Mouse (Mus musculus) brain, embryonic 14.5 days (tissue): ENCODE results near the gene Cybb. TPM values are rescaled to one million over a fixed set of nuclear protein-coding genes. Genes with fewer than 3 reads are reported as not detected.
A peak's percentile ranks its signal among the peaks of the same experiment; 100 is the strongest.
"Not testable (repeated sequence)": the region's sequence is repeated elsewhere in the genome, so short reads cannot be mapped to it uniquely, and the experiment has no call there.

Experiments used
- DNase-seq: peaks from one replicate; pipeline ENCODE4 v3.0.0-alpha.2; 2011; ENCODE audit warnings: low read depth
- CTCF ChIP-seq: fragments of 200-500 bp; IDR thresholded peaks from 2 replicates; pipeline ENCODE4 v1.5.1; 2012; ENCODE audit warnings: inconsistent platforms, mild to moderate bottlenecking, moderate library complexity, borderline replicate concordance; ENCODE audit not compliant: insufficient read depth, insufficient read length; ENCODE audit errors: extremely low read depth
- POLR2A ChIP-seq: fragments of 200-500 bp; IDR thresholded peaks from 2 replicates; pipeline ENCODE4 v1.6.1; 2012; ENCODE audit warnings: mild to moderate bottlenecking, inconsistent platforms, borderline replicate concordance; ENCODE audit not compliant: poor library complexity, insufficient read depth, insufficient read length, severe bottlenecking; ENCODE audit errors: extremely low read depth
- polyA plus RNA-seq: library from polyadenylated mRNA; depleted of rRNA; stranded (reverse); fragments of >200 nt; gene quantifications from 2 replicates; pipeline ENCODE4 v1.2.3, GENCODE M21; 2012; rRNA removed

The Cybb gene
- 0.16 and 0.40 TPM in 2 replicates for polyA plus RNA-seq

DNA sequence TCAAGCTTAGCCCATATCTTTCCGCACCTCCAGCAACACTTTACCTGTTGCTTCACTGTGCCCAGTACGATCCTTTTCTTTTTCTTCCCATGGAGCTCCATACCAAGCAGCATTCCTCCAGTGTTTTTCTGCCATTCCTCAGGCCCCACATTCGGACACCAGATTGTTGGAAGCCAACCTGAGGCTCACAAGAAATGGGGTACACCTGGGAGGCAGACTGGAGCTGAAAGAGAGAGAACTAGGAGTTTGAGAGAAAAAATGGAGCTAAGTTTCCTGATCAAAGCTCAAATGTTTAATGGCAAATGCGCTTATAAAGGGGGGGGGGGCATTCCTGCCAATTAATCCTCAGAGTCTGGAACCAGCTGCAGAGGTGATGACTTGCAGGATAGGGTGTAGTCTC, at the start of gene Cybb:
Cybb (minus strand) TSS at position 101 of the 400 bp plus-strand sequence.
- no peak for DNase-seq
- no peak for TF ChIP-seq CTCF
- TF ChIP-seq POLR2A: no peak

DNA sequence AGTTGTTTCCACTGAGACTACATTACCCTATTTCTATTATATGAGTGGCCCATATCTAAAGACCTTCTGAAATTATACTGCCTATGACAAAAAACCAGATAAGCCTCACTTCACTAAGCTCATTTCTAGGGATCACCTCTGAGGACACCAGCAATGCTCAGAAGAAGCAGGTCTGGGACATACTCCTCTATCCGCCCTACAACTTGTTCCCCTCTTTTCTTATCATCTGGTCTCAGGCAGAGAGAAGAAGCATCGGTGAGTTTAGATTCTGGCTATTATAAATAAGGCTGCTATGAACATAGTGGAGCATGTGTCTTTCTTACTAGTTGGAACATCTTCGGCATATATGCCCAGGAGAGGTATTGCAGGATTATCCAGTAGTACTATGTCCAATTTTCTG, 49.3 kb upstream of the Cybb start:
- no peak for DNase-seq
- TF ChIP-seq CTCF (no peak), POLR2A (no peak)

DNA sequence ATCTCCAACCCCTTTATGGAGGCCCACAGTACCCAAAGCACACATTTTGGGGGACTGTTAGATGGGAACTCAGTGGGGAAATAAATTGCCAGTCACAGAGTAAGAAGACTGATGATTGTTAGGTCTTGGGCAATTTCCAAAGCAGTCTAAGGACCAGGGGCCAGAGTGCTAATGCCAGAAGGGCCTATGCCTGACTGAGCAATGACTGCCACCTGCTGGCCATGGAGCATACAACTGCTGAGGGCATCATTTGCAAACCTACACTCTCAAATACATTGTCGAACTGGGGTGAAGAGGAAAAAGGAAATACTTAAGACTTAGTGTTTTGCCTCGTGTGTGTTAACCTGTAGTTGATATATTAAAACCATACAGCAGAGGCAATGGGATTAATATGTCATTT, 32.4 kb upstream of the Cybb start:
- DNase-seq: peak; percentile 58
- TF ChIP-seq CTCF: peak; percentile 49; the same call in 1 of the 2 replicates

DNA sequence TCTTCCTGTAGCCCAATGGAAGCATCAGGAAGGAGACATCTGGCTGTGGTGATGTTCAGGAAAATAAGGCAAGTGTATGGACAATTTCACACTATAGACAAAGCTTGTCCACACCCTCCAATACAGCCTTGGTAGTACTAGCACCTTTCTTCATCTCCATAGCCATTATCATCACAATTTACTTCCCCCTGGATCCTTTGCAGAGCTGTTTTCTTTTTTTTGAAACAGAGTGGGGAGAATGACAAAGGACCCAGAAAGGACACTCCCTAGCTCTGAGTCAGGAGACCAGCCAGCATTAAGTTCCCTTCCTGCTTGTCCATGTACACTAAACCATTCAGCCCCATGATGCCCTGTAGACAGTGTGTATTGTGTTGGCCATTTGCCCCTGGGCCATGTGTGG, 30.0 kb upstream of the Cybb start:
- not testable (repeated sequence) for DNase-seq

DNA sequence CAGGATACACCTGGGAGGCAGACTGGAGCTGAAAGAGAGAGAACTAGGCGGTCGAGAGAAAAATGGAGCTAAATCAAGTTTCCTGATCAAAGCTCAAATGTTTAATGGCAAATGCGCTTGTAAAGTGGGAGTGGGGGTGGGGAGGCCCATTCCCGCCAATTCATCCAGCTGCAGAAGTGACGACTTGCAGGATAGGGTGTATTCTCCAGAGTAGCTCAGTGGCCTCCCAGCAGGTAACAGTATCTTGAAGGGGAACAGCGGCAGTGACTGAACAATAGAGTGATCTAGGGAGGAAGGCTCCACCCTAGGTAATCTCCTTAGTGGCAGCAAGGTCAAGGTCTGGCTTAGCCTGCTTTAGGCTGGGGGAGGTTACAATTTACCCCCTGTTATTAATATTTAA, 12.5 kb downstream of the Cybb start:
- DNase-seq: not testable (repeated sequence)

DNA sequence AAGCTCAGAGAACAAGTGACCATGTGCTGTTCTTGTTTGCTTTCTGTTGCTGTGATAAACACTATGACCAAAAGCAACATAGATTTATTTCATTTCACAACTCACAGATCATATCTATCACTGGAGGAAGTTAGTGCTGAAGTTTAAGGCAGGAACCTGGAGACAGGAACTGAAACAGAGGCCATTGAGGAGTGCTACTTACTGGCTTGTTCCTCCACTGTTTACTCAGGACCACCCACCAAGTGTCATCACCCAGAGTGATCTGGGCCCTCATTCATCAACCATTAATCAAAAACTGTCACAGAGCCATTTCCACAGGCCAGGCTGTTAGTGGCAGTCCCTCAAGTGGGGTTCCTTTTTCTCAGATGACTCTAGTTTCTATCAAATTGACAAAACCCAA, 13.1 kb downstream of the Cybb start:
- TF ChIP-seq POLR2A: no peak
- no peak for DNase-seq

DNA sequence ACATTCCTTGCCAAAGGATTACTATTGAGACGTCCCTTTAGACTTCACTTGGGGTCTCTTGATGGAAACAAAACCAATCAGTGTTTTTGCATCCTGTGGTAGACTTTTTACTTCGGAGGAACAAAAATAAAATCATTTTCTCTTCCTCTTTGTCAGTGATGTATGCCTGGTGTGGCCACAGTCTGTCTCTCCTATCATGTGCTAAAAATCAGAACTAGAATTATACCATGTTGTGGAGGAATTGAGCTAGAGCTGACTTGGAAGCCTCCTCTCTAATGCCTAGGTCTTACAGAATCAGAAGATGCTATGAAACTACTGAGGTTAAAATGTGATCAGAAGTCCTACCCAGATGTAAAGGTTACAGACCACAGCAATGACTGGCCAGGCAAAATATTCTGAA, 13.8 kb downstream of the Cybb start:
- no peak for DNase-seq
- TF ChIP-seq CTCF (no peak), POLR2A (no peak)

DNA sequence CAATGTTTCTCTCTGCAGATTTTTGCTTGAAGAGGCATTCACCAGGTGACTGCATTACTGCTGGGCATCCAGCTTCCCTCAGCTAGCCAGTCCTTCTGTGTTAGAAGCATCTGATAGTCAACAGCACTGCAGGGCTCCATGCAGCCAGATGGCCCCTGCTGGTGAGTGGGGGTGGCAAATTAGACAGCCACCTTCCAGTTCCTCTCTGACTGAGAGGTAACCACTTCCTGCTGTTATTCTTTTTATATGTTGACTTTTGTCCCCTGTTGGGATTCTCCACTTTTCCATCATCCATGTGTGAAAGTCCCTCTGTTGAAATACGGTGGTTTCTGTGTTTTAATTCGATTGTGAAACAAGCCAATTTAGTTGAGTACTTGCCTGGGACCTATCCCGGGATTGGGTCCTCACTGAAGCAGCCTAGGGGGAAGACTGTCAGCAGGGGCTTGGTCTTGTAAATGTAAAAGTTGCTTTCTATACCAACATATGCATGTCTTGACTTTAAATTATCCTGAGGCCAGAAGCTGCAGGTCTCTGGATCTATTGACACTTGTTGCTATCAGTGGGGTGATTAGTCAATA, 16.7 kb downstream of the Cybb start:
- DNase-seq: no peak
- TF ChIP-seq CTCF: no peak
- no peak for TF ChIP-seq POLR2A

DNA sequence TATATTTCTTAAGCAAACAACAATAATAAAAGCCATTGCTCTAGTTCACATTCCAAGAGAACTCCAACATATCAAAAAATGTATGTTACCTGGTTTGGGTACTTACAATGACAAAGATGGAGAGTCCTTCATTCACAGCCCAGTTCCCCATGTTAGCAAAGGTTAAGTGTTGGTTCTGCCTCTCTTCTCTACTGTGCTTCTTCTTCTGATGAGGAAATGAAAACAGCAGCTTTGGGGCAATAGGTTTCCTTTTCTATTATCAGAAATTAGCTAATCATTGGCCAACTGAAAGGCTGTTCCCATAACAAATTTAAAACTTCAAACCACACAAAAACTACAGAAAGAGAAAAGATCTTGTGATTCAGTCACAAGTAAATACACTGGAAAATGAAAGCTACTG, 18.5 kb downstream of the Cybb start:
- TF ChIP-seq CTCF (no peak), POLR2A (no peak)
- no peak for DNase-seq

DNA sequence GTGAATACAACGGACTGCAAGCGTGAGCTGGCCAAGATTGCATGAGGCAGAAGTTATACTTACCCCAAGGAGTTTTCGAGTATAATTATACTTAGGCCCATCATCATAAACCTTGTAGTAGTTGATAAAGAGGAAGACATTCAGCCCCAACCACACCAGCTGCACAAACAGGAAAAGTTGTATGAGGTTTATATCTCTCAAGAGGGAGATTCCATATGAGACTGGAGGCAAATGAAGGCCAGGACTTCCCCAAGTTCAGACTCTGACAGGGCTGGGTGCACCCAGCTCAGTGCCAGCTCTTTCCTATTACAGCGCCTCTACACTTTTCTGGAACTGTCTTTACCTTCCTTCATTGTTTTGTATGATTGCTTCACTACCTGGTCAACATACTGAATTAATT, 20.6 kb downstream of the Cybb start:
- DNase-seq: no peak

DNA sequence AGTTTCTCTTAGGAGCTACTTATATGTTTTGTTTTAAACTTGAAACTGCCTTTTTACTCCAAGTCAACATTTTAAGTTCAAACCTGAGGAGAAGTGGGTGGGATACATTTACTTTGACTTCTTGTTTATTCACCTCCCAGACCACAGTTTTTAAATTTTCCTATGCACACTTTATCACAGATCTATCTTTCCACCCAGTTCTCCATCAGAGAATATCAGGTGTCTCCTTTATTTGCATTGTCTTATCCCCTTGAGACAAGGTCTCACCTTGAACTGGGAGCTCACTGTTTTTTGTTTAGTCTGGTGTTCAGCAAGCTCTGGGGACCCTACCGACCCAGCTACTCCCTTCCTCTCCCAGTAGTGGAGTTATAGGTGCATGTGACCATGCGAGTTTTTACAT, 21.7 kb downstream of the Cybb start:
- DNase-seq: no peak
- TF ChIP-seq CTCF: no peak
- no peak for TF ChIP-seq POLR2A

More for the DNA sequence above, 20.6 kb downstream of the Cybb start:
- no peak for TF ChIP-seq CTCF
- TF ChIP-seq POLR2A: no peak

DNA sequence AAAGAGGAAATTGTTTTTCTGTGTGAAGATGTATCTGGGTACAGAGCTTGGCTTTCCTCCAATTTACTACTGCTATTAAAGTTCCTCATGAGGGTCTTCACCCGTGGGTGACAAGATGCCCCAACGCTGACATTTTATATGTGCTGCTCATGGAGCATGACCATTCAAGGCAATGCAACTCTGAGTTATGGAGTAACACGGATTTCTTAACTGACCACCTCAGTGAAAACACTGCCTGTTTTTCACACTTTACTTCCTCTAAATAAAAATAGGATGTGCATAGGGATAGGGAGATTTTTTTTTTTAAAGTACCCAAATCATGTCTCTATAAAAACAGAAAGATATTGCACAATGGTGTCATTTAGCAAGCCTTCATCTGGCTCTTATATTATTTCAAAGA, 24.9 kb downstream of the Cybb start:
- no peak for TF ChIP-seq CTCF
- no peak for TF ChIP-seq POLR2A
- no peak for DNase-seq

DNA sequence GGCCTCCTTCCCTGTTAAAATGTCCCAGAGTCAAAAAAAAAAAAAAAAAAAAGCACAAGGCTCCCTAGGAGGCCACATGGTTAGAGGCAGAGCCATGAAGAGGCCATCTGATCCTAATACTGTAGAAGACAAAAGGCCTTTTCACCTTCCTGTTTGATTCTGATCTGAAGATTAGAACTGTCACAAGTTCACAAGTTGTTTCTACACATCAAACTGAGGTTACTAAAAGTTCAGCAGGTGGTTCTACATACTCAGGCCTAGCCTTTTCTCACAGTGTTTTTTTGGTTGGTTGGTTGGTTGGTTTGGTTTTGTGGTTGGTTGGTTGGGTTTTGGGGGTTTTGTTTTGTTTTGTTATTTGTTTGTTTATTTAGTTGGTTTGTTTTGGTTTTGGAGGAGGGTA, 26.2 kb downstream of the Cybb start:
- TF ChIP-seq POLR2A (no peak), CTCF (no peak)
- no peak for DNase-seq

DNA sequence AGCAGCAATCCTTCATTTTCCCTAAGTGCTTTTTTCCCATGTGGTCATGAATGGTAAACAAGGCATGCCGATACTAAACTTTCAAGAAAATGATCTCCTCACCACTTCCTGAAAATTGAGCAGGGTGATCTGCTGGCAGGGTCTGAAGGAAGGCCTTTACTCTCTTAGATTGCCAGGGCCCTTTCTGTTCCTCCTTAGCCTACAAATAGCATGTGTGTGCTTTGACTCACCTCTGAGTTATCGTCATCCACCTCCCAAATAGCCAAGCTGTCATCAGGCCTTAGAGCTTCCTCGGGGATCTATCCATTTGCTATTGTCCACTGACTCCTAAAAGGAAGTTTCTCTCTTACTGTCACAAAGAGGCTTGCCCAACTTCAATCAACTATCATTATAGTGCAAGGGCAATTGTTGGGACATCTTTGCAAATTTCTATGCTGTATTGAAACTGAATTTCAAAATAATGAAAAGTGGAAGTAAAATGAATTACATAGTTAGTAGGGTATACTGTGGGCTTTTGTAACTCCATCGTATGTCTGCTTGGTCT, 27.1 kb downstream of the Cybb start:
- TF ChIP-seq POLR2A: no peak
- TF ChIP-seq CTCF: no peak
- DNase-seq: no peak
